Mouse (Mus musculus) intestine, postnatal 0 days (tissue): Measurements from ENCODE around the gene Kctd2. TPM values are rescaled to one million over a fixed set of nuclear protein-coding genes. Genes with fewer than 3 reads are reported as not detected.

Source experiments
- ATAC-seq: fragments of 200-750 bp; cut with Nextera tagmentation; 2 replicates; pipeline ENCODE4 v1.8.0; 2017; ENCODE audit warnings: mild to moderate bottlenecking, moderate TSS enrichment, moderate library complexity
- H3K27ac ChIP-seq: fragments of 300-500 bp; sonication (generic); 2 replicates; pipeline ENCODE4 v1.5.1; 2014; ENCODE audit warnings: mild to moderate bottlenecking, low read depth, low read length, moderate library complexity
- H3K27me3 ChIP-seq: fragments of 300-500 bp; sonication (generic); replicated peaks from 2 replicates; pipeline ENCODE4 v1.6.1; 2014; ENCODE audit warnings: low read length, mixed read lengths; ENCODE audit not compliant: control insufficient read depth, insufficient read depth
- H3K36me3 ChIP-seq: fragments of 300-500 bp; sonication (generic); 2 replicates; pipeline ENCODE4 v1.6.1; 2014; ENCODE audit warnings: mild to moderate bottlenecking, moderate library complexity; ENCODE audit not compliant: control insufficient read depth, insufficient read depth
- H3K4me1 ChIP-seq: fragments of 300-500 bp; sonication (generic); replicated peaks from 2 replicates; pipeline ENCODE4 v1.6.1; 2014; ENCODE audit warnings: antibody characterized with exemption, low read length, mixed read lengths; ENCODE audit not compliant: control insufficient read depth, insufficient read depth
- H3K4me2 ChIP-seq: fragments of 300-500 bp; sonication (generic); replicated peaks from 2 replicates; pipeline ENCODE4 v1.6.1; 2014; ENCODE audit warnings: low read depth, mild to moderate bottlenecking, moderate library complexity
- H3K4me3 ChIP-seq: fragments of 300-500 bp; sonication (generic); 2 replicates; pipeline ENCODE4 v1.5.1; 2014; ENCODE audit warnings: low read depth, low read length
- H3K9ac ChIP-seq: fragments of 300-500 bp; sonication (generic); 2 replicates; pipeline ENCODE4 v1.6.1; 2014; ENCODE audit warnings: mild to moderate bottlenecking, low read depth, low read length
- H3K9me3 ChIP-seq: fragments of 300-500 bp; sonication (generic); 2 replicates; pipeline ENCODE4 v1.6.1; 2016; ENCODE audit warnings: mixed run types; ENCODE audit not compliant: control insufficient read depth
- CTCF ChIP-seq: sonication (generic); IDR thresholded peaks from 2 replicates; pipeline ENCODE4 v1.5.1; 2016; ENCODE audit warnings: low read depth, mild to moderate bottlenecking, control low read depth, antibody characterized with exemption, moderate library complexity
- WGBS: fragments of 180-500 bp; shearing (Covaris S2); extraction: QIAGEN DNeasy Blood & Tissue Kit; methylation state at CpG from one replicate; pipeline ENCODE4 v1.1.7; 2014; 5-methylcytosine and 5-hydroxymethylcytosine counted together
- polyA plus RNA-seq: library from polyadenylated mRNA; unstranded; fragments of >200 nt; fragmentation: Nextera tagmentation; extraction: Ambion mirVana; gene quantifications from 2 replicates; pipeline ENCODE4 v1.2.1, GENCODE M21; 2015

Kctd2 gene
- polyA plus RNA-seq, 1 experiment from 2014 or later, result 17.5 TPM

DNA sequence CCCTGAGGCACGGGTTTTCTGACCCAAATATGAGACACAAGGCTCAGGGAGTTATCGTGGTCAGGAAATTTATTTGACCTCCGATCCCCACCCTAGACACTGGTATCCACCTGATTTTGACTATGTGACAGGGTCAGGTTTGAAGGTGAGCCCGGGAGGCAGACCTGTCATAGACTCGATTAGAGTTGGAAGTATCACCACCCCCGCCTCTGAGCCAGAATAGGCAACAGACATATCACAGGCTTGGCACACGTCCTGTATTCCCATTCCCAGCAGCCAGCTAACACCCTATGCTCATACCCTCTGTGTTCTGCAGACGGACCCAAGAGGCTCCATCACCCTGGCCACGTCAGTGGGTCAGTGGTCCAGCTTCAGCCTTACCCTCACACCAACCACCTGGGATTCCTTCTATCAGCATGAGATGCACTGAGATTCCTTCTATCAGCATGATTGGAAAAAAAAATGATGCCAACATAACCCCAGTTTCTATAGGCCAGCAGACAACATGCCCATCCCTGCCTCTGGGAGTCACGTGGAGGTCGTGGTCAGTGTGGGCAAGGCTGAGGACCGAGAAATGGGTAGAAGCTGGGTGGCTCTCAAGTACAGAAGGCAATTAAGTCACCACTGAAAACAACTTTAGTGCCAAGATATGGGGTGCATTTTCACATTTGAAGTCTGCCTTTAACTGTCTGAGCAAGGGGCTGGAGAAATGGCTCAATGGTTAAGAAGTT is 45.1 kb upstream of the Kctd2 start:
- Histone ChIP-seq H3K27ac (no peak overlapping the region), H3K36me3 (no peaks in the 10 kb centered on the region), H3K4me3 (no peak overlapping the region), H3K9ac (0 out of 2 replicates have a peak overlapping the region, but pooled peaks have one; percentile 1), H3K27me3 (peaks cover 9% of the 10 kb centered on the region), H3K4me2 (peak overlapping the region; percentile 65), H3K9me3 (no peaks in the 10 kb centered on the region), H3K4me1 (no peaks in the 10 kb centered on the region)
- ATAC-seq, result no peak
- WGBS, result 66% methylated on average over 12 of the region's 12 CpGs
- TF ChIP-seq CTCF, result no peak

DNA sequence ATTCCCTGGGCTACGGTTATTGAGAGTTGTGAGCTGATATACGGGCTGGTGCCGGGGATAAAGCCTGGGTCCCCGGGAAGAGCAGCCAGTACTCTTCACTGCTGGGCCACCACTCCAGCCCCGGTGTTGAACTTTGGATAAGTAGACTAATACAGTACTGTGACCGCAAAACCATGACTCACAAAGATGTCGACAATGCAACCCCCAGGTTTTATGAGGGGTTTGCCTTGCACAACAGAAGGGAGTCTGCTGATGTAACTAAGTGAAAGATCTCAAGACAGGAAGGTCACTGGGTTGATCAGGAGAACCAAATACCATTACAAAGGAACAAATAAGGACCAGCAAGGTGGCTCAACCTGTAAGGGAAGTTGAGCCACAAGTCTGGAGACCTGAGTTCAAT is 43.2 kb upstream of the Kctd2 start:
- Histone ChIP-seq H3K9me3 (no peaks in the 10 kb centered on the region), H3K36me3 (no peaks in the 10 kb centered on the region), H3K27me3 (peaks cover 9% of the 10 kb centered on the region), H3K27ac (no peak overlapping the region), H3K4me1 (no peaks in the 10 kb centered on the region), H3K4me2 (no peak overlapping the region), H3K4me3 (no peak overlapping the region), H3K9ac (no peak overlapping the region)
- 48% methylated on average over 7 of the region's 7 CpGs for WGBS
- no peak for TF ChIP-seq CTCF
- ATAC-seq, result peak; percentile 40

DNA sequence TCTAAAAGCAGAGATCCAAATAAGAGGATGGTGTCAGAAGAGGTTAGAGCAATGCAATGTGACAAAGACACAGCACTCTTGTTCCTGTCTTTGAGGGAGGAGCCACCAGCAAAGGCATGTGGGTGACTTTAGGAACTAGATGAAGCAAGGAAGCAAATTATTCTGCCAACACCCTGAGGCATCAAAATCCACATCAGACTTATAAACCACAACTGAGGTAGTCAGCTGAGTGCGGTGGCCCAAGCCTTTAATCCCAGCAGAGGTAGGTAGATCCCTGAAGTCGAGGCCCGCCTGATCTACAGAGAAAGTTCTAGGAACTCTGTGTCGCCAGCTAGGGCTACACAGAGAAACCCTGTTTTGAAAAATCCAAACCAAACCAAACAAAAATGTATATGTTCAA is 42.7 kb upstream of the Kctd2 start:
- Histone ChIP-seq H3K4me3 (no peak overlapping the region), H3K9me3 (no peaks in the 10 kb centered on the region), H3K36me3 (no peaks in the 10 kb centered on the region), H3K4me1 (no peaks in the 10 kb centered on the region), H3K27me3 (peaks cover 9% of the 10 kb centered on the region), H3K27ac (no peak overlapping the region), H3K4me2 (no peak overlapping the region), H3K9ac (no peak overlapping the region)
- no peak for TF ChIP-seq CTCF
- ATAC-seq, result no peak
- WGBS, result 86% methylated on average over 4 of the region's 4 CpGs

DNA sequence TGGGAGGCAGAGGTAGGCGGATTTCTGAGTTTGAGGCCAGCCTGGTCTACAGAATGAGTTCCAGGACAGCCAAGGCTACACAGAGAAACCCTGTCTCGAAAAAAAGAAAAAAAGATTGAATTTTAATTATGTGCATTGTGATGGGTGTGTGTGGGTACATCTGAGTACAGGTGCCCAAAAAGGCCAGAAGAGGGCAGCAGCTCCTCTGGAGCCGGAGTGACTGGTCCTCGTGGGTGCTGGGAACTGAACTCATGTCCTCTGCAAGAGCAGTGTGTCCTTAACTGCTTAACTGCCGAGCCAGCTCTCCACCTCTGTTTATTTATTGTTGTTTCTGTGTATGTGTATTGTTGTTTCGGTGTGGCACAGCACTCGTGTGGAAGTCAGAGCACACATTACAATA is 42.1 kb upstream of the Kctd2 start:
- ATAC-seq, result no peak
- H3K27ac ChIP-seq, result no peak overlapping the region
- H3K4me1 ChIP-seq, result no peaks in the 10 kb centered on the region
- 89% methylated on average over 7 of the region's 7 CpGs for WGBS
- H3K9ac ChIP-seq, result no peak overlapping the region
- 0 out of 2 replicates have a peak, but pooled peaks have one; percentile 21 for TF ChIP-seq CTCF
- no peaks in the 10 kb centered on the region for H3K9me3 ChIP-seq
- no peak overlapping the region for H3K4me2 ChIP-seq
- no peak overlapping the region for H3K4me3 ChIP-seq
- peaks cover 12% of the 10 kb centered on the region for H3K27me3 ChIP-seq
- H3K36me3 ChIP-seq, result no peaks in the 10 kb centered on the region

DNA sequence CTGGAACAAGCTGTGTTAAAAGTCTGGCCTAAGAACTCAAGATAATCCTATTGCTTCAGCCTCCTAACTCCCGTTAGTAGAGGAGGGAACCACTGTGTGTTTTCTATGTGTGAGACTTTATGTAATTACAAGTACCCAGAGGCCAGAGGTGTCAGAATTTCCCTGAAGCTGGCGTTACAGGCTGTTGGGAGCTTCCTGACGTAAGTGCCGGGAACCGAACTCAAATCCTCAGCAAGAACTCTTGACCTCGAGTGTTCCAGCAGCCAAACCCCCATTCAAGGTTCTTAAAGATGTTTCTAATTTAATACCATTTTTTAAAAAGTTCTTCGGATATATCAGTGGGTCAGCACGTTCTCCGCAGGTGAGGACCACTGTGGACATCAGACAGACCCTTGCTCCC is 38.7 kb upstream of the Kctd2 start:
- WGBS, result 15% methylated on average over 9 of the region's 9 CpGs
- no peak for TF ChIP-seq CTCF
- Histone ChIP-seq H3K27me3 (0 out of 2 replicates have a peak, but pooled peaks cover 7% of the 10 kb centered on the region), H3K9me3 (no peaks in the 10 kb centered on the region), H3K36me3 (no peaks in the 10 kb centered on the region), H3K27ac (peak overlapping the region; percentile 64; the same call in 1 of the 2 replicates), H3K4me2 (peak overlapping the region; percentile 99), H3K9ac (no peak overlapping the region), H3K4me1 (no peaks in the 10 kb centered on the region), H3K4me3 (peak overlapping the region; percentile 79)
- ATAC-seq, result no peak

DNA sequence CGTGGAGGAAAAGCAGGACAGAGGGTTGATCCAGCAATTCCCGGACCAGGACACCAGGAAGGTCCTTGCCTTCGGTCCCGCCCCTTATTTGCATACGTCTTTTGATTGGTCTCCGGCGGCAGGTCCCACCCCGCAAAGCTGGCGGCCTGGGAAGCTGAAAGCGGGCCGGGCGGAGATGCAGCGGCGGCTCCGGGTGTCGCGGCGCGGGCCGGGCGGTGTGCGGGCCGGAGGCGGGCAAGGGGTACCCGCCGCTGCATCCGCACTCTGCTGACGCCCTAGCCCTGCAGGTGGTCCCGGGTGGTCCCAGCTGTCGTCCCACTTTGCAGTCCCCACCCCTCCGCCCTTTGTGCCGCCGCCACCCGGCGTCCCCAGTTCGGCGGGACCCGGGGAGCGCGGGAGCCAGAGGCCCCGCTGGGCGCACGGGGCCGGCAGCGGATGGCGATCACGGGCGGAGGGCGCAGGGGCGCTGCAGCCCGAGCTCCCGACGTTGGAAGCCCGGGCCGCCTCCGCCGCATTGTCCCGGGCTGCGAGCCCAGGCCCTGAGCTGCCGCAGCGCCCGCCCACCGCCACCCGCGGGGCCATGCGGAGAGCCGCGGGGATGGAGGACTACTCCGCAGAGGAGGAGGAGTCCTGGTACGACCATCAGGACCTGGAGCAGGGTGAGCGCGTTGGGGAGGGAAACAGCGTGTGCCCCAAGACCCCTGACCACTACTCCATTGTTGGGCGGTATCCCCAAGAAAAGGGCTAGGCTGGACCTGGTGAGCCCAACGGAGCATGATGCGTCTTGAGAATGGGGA is 38.0 kb upstream of the Kctd2 start, which contains the start of gene Cdr2l:
Gene Cdr2l (plus strand): TSS at position 174 of the 797 bp plus-strand sequence.
- H3K27ac ChIP-seq, result peak within 1 kb of the TSS; percentile 64
- H3K4me1 ChIP-seq, result no peaks in the 10 kb centered on the region
- H3K9ac ChIP-seq, result peak within 1 kb of the TSS; percentile 78
- peak within 1 kb of the TSS; percentile 79 for H3K4me3 ChIP-seq
- H3K9me3 ChIP-seq, result no peaks in the 10 kb centered on the region
- ATAC-seq, result peak; percentile 90
- 0 out of 2 replicates have a peak, but pooled peaks cover 7% of the 10 kb centered on the region for H3K27me3 ChIP-seq
- WGBS, result under 1% methylated on average over 73 of the region's 76 CpGs
- H3K4me2 ChIP-seq, result peak within 1 kb of the TSS; percentile 99
- no peak for TF ChIP-seq CTCF
- no peaks in the 10 kb centered on the region for H3K36me3 ChIP-seq
